Mouse (Mus musculus): ENCODE measurements around the gene Itpr3. TPM values are rescaled to one million over a fixed set of nuclear protein-coding genes. Genes with fewer than 3 reads are reported as not detected.

Gene Itpr3
- polyA plus RNA-seq, 1 experiment from 2014 or later, result 1.8 TPM

GRCm38 (mm10) chr17:27062684-27063083 lies 5.6 kb downstream of the Itpr3 start:
- H3K36me3 ChIP-seq, result no peaks in the 10 kb centered on the region
- no peak overlapping the region for H3K4me3 ChIP-seq
- peaks cover 35% of the 10 kb centered on the region for H3K27me3 ChIP-seq (ENCODE audit: insufficient read depth, poor library complexity, severe bottlenecking)
- no peaks in the 10 kb centered on the region for H3K9me3 ChIP-seq
- no peak overlapping the region for H3K27ac ChIP-seq
- 91% methylated on average over 7 of the region's 7 CpGs for WGBS
- no peak for DNase-seq (ENCODE audit: low spot score)
- peaks cover 42% of the 10 kb centered on the region for H3K4me1 ChIP-seq (replicated peaks)

DNA sequence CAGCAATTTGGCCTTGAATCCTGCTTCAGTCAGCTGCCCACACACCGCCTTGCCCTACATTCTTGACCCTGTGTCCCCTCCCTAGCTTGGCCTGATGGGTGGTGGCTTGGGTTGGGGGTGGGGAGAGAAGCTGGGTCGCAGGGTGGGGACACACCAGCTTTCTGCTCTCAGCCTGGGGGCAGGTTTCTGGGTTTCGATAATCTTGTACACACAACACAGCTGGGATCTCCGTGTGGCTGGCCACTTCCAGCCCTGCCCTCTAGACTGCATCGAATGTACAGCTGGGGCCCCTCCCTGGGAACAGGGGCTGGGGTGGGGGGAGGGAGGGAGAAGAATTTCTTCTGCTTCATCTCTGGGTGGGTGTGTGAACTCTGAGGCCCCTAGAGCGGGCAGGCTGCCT lies 6.6 kb downstream of the Itpr3 start:
- Histone ChIP-seq H3K4me1 (replicated peaks) (peaks cover 34% of the 10 kb centered on the region), H3K27me3 (ENCODE audit: insufficient read depth, poor library complexity, severe bottlenecking) (peaks cover 24% of the 10 kb centered on the region), H3K9me3 (no peaks in the 10 kb centered on the region), H3K4me3 (no peak overlapping the region), H3K36me3 (no peaks in the 10 kb centered on the region), H3K27ac (no peak overlapping the region)
- no peak for DNase-seq (ENCODE audit: low spot score)
- WGBS, result 54% methylated on average over 6 of the region's 6 CpGs

GRCm38 (mm10) chr17:27064195-27064594 lies 7.1 kb downstream of the Itpr3 start:
- WGBS, result 65% methylated on average over 2 of the region's 2 CpGs
- Histone ChIP-seq H3K4me3 (no peak overlapping the region), H3K27me3 (ENCODE audit: insufficient read depth, poor library complexity, severe bottlenecking) (peaks cover 20% of the 10 kb centered on the region), H3K36me3 (no peaks in the 10 kb centered on the region), H3K9me3 (no peaks in the 10 kb centered on the region), H3K27ac (no peak overlapping the region), H3K4me1 (replicated peaks) (peaks cover 36% of the 10 kb centered on the region)
- no peak for DNase-seq (ENCODE audit: low spot score)

DNA sequence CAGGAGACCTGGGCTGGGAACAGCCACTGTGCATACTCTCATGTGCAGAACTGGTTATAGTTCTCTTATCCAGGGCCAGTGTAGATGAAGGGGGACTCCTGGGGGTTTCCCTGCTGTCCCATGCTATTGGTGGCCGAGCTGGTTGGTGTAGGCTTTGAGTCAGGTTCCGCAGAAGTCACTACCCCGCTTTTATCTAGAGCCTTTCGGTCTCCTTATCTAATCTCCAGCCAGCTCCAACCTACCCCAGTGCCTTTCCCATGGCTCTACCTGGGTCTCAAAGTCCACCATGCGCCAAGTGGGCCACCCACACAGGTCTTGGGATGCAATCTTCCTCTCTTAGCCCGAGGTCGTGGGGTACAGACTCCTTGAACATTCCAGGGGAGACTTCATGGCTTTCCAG lies 9.0 kb downstream of the Itpr3 start:
- DNase-seq (ENCODE audit: low spot score), result no peak
- Histone ChIP-seq H3K9me3 (no peaks in the 10 kb centered on the region), H3K36me3 (no peaks in the 10 kb centered on the region), H3K4me3 (no peak overlapping the region), H3K27ac (peak overlapping the region; percentile 45; the same call in 1 of the 2 replicates), H3K27me3 (ENCODE audit: insufficient read depth, poor library complexity, severe bottlenecking) (peaks cover 1% of the 10 kb centered on the region), H3K4me1 (replicated peaks) (peaks cover 43% of the 10 kb centered on the region)
- WGBS, result 83% methylated on average over 7 of the region's 7 CpGs

GRCm38 (mm10) chr17:27069071-27069470 lies 12.0 kb downstream of the Itpr3 start:
- no peaks in the 10 kb centered on the region for H3K9me3 ChIP-seq
- no peak overlapping the region for H3K4me3 ChIP-seq
- peaks cover 43% of the 10 kb centered on the region for H3K4me1 ChIP-seq (replicated peaks)
- no peak for DNase-seq (ENCODE audit: low spot score)
- no peaks in the 10 kb centered on the region for H3K27me3 ChIP-seq (ENCODE audit: insufficient read depth, poor library complexity, severe bottlenecking)
- no peaks in the 10 kb centered on the region for H3K36me3 ChIP-seq
- 75% methylated on average over 5 of the region's 5 CpGs for WGBS
- peak overlapping the region; percentile 80 for H3K27ac ChIP-seq

DNA sequence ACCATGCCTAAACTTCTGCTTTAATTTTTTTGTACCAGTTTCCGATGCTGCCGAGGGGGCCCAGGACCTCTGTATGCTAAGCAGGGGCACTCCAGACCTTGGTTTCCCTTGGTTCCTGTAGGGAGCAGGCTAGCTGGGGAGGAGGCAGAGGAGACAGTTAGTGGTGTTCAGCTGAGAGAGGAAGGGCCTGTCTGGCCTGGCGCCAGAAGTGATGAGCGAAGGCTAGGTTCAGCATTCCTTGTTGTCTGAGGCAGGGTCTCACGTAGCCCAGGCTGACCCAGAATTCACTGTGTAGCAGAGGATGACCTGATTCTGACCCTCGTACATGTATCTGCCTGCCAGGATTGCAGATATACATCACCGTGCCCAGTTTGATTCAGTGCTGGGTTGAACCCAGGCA lies 13.8 kb downstream of the Itpr3 start:
- no peaks in the 10 kb centered on the region for H3K36me3 ChIP-seq
- H3K4me3 ChIP-seq, result no peak overlapping the region
- H3K9me3 ChIP-seq, result no peaks in the 10 kb centered on the region
- H3K4me1 ChIP-seq (replicated peaks), result peaks cover 33% of the 10 kb centered on the region
- 93% methylated on average over 7 of the region's 7 CpGs for WGBS
- no peaks in the 10 kb centered on the region for H3K27me3 ChIP-seq (ENCODE audit: insufficient read depth, poor library complexity, severe bottlenecking)
- DNase-seq (ENCODE audit: low spot score), result no peak
- no peak overlapping the region for H3K27ac ChIP-seq

GRCm38 (mm10) chr17:27071630-27072029 lies 14.5 kb downstream of the Itpr3 start:
- 46% methylated on average over 6 of the region's 6 CpGs for WGBS
- H3K36me3 ChIP-seq, result no peaks in the 10 kb centered on the region
- no peak overlapping the region for H3K4me3 ChIP-seq
- peak; percentile 40 for DNase-seq (ENCODE audit: low spot score)
- peaks cover 27% of the 10 kb centered on the region for H3K4me1 ChIP-seq (replicated peaks)
- H3K27me3 ChIP-seq (ENCODE audit: insufficient read depth, poor library complexity, severe bottlenecking), result no peaks in the 10 kb centered on the region
- no peaks in the 10 kb centered on the region for H3K9me3 ChIP-seq
- H3K27ac ChIP-seq, result peak overlapping the region; percentile 56; the same call in 1 of the 2 replicates

DNA sequence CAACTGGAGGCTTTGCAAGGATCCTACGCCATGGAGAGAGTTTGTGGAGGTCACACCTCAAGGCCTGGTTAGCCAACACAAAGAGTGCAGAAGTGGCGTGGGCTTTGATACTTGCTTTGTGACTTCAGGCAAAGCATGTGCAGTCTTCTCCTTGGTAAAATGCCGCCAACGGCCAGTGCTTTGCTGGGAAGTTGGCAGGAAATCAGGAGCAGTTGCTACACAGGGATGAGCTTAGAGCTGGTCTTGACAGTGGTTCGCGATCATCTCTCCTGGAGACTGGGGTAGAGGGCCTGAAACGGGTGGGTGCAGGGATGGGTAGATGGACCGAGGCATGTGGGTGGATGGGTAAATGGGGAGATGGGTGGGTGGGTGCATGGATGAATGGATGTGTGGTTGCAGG lies 15.3 kb downstream of the Itpr3 start:
- no peaks in the 10 kb centered on the region for H3K9me3 ChIP-seq
- H3K36me3 ChIP-seq, result no peaks in the 10 kb centered on the region
- 94% methylated on average over 8 of the region's 8 CpGs for WGBS
- no peak for DNase-seq (ENCODE audit: low spot score)
- no peak overlapping the region for H3K27ac ChIP-seq
- H3K4me3 ChIP-seq, result no peak overlapping the region
- no peaks in the 10 kb centered on the region for H3K27me3 ChIP-seq (ENCODE audit: insufficient read depth, poor library complexity, severe bottlenecking)
- peaks cover 27% of the 10 kb centered on the region for H3K4me1 ChIP-seq (replicated peaks)

GRCm38 (mm10) chr17:27073126-27073525 lies 16.0 kb downstream of the Itpr3 start:
- no peaks in the 10 kb centered on the region for H3K36me3 ChIP-seq
- DNase-seq (ENCODE audit: low spot score), result no peak
- H3K9me3 ChIP-seq, result peaks cover 5% of the 10 kb centered on the region; the same call in 1 of the 2 replicates
- H3K27me3 ChIP-seq (ENCODE audit: insufficient read depth, poor library complexity, severe bottlenecking), result no peaks in the 10 kb centered on the region
- H3K4me1 ChIP-seq (replicated peaks), result peaks cover 27% of the 10 kb centered on the region
- no peak overlapping the region for H3K27ac ChIP-seq
- no peak overlapping the region for H3K4me3 ChIP-seq
- 72% methylated on average over 5 of the region's 5 CpGs for WGBS

DNA sequence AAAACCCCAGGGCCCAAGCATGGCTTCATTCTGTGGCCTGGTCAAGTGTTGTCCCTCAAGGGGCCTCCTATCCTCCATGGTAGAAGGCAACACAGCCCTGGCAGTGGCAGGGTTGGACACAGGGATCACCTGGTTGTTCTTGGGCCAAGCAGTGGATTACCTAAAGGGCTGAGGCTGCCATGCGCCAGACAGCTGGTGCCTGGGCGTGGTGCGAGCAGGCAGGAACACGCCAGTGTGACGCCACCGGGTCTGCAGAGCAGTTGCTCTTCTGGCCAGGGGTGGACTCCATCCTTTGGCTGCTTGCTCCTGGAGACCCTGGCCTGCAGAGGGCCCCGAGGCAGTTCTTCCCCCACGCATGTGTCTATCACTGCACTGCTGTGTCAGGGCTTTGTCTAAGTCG lies 16.7 kb downstream of the Itpr3 start:
- DNase-seq (ENCODE audit: low spot score), result no peak
- no peaks in the 10 kb centered on the region for H3K36me3 ChIP-seq
- peaks cover 5% of the 10 kb centered on the region; the same call in 1 of the 2 replicates for H3K9me3 ChIP-seq
- 74% methylated on average over 9 of the region's 9 CpGs for WGBS
- H3K27ac ChIP-seq, result peak overlapping the region; percentile 25; the same call in 1 of the 2 replicates
- peaks cover 27% of the 10 kb centered on the region for H3K4me1 ChIP-seq (replicated peaks)
- no peak overlapping the region for H3K4me3 ChIP-seq
- H3K27me3 ChIP-seq (ENCODE audit: insufficient read depth, poor library complexity, severe bottlenecking), result no peaks in the 10 kb centered on the region

GRCm38 (mm10) chr17:27074236-27074635 lies 17.1 kb downstream of the Itpr3 start:
- H3K9me3 ChIP-seq, result peaks cover 5% of the 10 kb centered on the region; the same call in 1 of the 2 replicates
- no peaks in the 10 kb centered on the region for H3K27me3 ChIP-seq (ENCODE audit: insufficient read depth, poor library complexity, severe bottlenecking)
- 0 out of 2 replicates have a peak overlapping the region, but pooled peaks have one; percentile 25 for H3K27ac ChIP-seq
- no peak for DNase-seq (ENCODE audit: low spot score)
- peaks cover 24% of the 10 kb centered on the region for H3K4me1 ChIP-seq (replicated peaks)
- no peaks in the 10 kb centered on the region for H3K36me3 ChIP-seq
- WGBS, result 68% methylated on average over 6 of the region's 6 CpGs
- H3K4me3 ChIP-seq, result no peak overlapping the region

DNA sequence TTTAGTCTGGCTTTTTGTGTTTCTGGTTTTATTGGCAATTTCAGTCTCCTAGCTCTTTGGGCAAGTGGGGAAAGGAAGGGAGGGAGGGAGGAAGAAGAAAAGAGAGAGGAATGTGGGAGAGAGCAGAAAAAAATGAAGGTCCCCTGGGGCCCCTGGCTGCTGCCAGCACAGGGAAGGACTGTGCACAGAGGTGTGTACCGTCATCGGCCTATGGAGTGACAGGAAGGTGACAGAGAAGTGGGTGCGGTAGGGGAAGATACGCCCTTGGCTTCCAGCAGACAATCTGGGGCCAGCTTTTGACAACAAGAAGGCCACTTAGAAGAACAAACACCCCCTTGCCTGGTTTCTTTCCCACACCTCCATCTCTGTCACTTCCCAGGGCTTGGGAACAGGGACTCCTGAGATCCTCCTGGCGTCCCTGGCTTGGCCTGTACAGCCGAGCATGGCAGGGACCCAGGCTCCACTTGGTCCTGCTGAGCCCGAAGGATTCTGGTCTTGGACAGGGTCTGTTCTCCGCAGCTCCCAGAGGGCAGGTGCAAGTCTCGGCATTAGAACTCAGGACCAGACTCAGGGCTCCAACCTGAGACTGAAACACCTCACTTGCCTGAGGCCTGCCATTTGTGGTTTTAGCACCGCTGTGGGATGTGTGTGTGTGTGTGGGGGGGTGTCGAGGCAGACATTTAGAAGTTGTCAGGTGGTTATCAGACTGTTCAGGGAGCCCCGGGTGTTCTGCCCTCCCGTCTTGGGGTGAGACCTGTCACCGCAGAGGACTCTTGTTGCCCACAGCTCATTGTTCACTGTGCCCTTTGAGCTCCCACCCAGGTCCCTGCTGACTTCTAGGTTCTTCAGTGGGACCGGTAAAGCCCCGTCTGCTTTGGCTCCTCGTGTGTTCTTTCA lies 18.0 kb downstream of the Itpr3 start:
- Histone ChIP-seq H3K27me3 (ENCODE audit: insufficient read depth, poor library complexity, severe bottlenecking) (no peaks in the 10 kb centered on the region), H3K9me3 (peaks cover 5% of the 10 kb centered on the region; the same call in 1 of the 2 replicates), H3K36me3 (no peaks in the 10 kb centered on the region), H3K27ac (no peak overlapping the region), H3K4me1 (replicated peaks) (peaks cover 15% of the 10 kb centered on the region), H3K4me3 (no peak overlapping the region)
- DNase-seq (ENCODE audit: low spot score), result no peak
- 83% methylated on average over 17 of the region's 17 CpGs for WGBS

DNA sequence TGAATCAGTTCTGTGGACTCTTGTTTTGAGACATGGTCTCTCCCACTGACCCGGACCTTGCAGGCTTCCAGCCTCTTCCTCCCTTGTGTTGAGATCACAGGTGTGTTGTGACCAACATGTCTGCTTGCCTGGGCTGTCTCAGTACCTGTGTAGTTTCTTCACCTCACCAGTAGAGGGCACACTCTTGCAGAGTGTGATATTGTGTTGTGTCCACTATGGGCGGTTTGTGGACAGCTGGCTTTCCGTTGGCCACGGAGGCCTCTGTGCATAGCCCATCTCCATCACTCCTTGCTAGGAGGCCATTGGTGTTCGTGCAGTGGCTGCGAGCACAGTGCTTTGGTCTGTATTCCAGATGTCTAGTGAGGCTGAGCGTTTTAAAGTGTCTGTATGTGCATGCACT lies 20.0 kb downstream of the Itpr3 start:
- DNase-seq (ENCODE audit: low spot score), result no peak
- H3K27me3 ChIP-seq (ENCODE audit: insufficient read depth, poor library complexity, severe bottlenecking), result no peaks in the 10 kb centered on the region
- peaks cover 5% of the 10 kb centered on the region; the same call in 1 of the 2 replicates for H3K9me3 ChIP-seq
- 96% methylated on average over 7 of the region's 7 CpGs for WGBS
- no peaks in the 10 kb centered on the region for H3K36me3 ChIP-seq
- no peak overlapping the region for H3K27ac ChIP-seq
- H3K4me1 ChIP-seq (replicated peaks), result peaks cover 18% of the 10 kb centered on the region; the same call in 1 of the 2 replicates
- H3K4me3 ChIP-seq, result no peak overlapping the region
